Mouse (Mus musculus) bone marrow macrophage, adult 2 months (primary cell): ENCODE data around the gene Pik3ca. TPM values are rescaled to one million over a fixed set of nuclear protein-coding genes. Genes with fewer than 3 reads are reported as not detected.

Source experiments
- H3K27ac ChIP-seq: 2 replicates; pipeline ENCODE4 v1.5.1; 2012; ENCODE audit warnings: low read depth, low read length; ENCODE audit not compliant: insufficient read depth
- H3K4me1 ChIP-seq: 2 replicates; pipeline ENCODE4 v1.6.1; 2012; ENCODE audit warnings: low read length; ENCODE audit not compliant: control insufficient read depth, insufficient read depth
- H3K4me3 ChIP-seq: 2 replicates; pipeline ENCODE4 v1.5.1; 2012; ENCODE audit warnings: mild to moderate bottlenecking, low read length, moderate library complexity; ENCODE audit not compliant: insufficient read depth
- CTCF ChIP-seq: IDR thresholded peaks from 2 replicates; pipeline ENCODE4 v1.5.1; 2012; ENCODE audit warnings: low read depth, mild to moderate bottlenecking, low read length, moderate library complexity
- POLR2A ChIP-seq: IDR thresholded peaks from 2 replicates; pipeline ENCODE4 v1.6.1; 2012; ENCODE audit warnings: mild to moderate bottlenecking, low read depth, low read length, borderline replicate concordance
- polyA plus RNA-seq: library from polyadenylated mRNA; stranded (reverse); fragments of >200 nt; gene quantifications from 2 replicates; pipeline ENCODE4 v1.2.4, GENCODE M21; 2012; ENCODE audit not compliant: missing spikeins, insufficient read depth, insufficient read length

Pik3ca gene
- polyA plus RNA-seq, 1 experiment, result 49.7 TPM

DNA sequence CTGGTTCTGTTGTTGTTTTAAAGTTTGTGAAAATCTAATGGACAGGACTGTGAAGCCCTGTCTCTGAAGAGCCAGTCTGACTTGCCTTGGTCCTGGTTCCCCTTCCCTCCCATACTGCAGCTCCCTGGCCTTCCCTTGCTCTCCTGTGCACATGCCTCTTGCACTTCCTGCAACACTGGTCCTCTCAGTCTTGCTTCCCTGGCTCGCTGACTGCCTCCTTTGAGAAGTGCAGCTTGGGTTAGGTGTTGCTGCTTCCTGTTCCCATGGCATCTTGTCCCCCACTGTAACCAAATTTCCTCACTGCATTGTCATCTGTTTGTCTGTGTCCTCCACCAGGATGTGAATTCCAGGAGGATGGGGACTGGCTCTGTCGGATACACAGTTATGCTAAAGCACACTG, 2.5 kb downstream of the Pik3ca start:
- H3K27ac ChIP-seq, result no peak overlapping the region
- no peak overlapping the region for H3K4me3 ChIP-seq
- peaks cover 44% of the 10 kb centered on the region for H3K4me1 ChIP-seq
- TF ChIP-seq CTCF, result no peak
- no peak for TF ChIP-seq POLR2A

DNA sequence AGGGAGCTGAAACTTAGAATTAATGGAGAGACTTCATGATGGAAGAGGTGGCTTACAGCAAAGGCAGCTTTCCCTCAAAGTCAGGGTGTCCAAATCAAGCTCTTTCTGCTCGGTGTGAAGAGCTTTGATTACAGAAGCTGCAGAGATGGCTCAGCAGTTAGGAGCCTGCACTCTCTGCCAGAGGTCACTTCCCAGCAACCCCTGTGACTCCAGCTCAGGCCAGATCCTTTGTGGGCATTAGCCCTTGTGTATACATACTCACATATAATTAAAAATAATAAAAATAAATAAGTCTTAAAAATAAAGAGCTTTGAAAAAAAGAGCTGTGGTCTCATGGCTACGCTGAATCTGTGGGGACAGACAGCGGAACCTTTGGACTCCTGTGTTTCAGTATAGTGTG, 4.1 kb downstream of the Pik3ca start:
- H3K4me1 ChIP-seq, result peaks cover 47% of the 10 kb centered on the region
- H3K4me3 ChIP-seq, result no peak overlapping the region
- TF ChIP-seq CTCF, result no peak
- TF ChIP-seq POLR2A, result no peak
- H3K27ac ChIP-seq, result no peak overlapping the region

DNA sequence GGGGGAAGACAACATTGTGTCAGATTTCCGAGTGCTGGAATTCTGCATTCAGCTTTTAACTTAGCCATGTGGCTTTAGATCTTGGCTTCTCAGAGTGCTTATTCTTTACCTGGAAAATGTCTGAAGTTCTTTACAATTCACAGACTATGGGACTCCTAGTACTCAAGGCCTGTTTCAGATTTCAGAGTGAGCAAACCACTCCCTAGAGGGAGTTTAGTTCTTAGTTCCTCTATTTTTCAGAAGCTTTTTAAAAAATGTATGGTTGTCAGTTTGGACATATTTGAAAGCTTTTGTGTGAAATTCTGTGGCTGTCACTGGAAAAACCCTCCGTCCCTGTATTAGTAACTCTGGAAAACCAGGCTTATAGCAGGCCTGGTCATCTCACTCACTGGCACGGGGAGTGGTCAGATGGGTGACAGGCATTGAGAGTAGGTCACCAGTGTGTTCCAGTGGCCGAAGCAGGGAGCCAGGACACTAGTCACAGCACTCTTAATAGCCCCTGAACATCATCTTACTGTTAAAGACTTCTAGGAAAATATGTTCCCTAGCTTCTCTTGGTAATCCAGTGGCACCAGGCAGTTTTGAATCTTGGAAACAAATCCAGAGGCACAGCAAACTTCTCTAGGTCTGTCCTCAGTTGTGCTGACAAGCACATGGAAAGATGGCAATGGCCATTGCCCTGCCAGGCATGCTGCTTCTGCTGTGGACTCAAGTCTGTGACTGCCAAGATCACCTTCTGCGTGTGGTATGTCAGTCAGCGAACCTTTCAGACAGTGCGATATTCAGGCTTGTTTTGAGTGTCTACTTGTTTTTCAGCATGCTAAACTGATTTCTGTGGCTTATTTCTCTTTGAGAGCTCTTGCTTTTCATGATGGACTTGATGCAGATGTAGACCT, 5.8 kb downstream of the Pik3ca start:
- H3K4me1 ChIP-seq, result peaks cover 47% of the 10 kb centered on the region
- TF ChIP-seq POLR2A, result no peak
- TF ChIP-seq CTCF, result no peak
- no peak overlapping the region for H3K4me3 ChIP-seq

DNA sequence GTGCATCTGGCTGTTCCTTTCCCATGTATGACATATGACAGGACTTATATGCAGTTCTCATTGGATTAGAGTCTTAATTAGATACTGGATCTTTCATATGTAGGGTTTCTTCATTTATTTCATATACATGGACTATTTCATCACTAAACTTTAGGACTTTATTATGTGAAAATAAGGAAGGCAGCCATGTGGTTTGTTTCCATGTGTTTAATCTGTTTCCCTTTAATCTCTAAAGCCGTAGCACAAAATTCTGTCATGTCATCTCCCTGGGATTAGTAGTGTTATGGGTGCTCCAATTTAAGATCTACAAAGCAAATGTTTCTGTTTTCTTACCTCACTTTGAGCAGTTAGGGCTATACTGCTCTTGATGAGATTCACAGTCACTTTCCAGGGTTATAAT, 8.2 kb downstream of the Pik3ca start:
- TF ChIP-seq POLR2A (no peak), CTCF (no peak)
- H3K4me1 ChIP-seq, result peaks cover 38% of the 10 kb centered on the region

More for the DNA sequence above, 5.8 kb downstream of the Pik3ca start:
- H3K27ac ChIP-seq, result peak overlapping the region; percentile 70

DNA sequence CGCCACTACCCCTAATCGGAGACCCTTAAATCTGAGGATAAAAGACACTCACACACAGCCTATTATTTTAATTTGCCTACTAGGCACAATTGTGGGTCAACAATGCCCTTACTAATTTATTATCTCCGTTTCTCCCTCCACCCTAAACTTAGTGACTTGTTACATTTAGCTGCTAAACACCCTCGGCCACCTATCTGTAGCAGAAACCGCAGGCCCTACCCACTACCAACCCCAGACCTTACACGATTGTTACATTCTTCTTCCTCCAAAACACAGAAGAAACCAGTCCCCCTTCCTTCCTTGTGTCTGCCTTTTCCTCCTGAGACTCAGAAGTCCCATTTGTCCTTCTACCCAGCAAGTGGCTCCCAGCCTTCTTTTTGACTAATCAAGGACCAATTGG, 9.3 kb downstream of the Pik3ca start:
- TF ChIP-seq CTCF, result no peak
- no peak for TF ChIP-seq POLR2A
- no peak overlapping the region for H3K4me3 ChIP-seq
- H3K4me1 ChIP-seq, result peaks cover 33% of the 10 kb centered on the region
- no peak overlapping the region for H3K27ac ChIP-seq

More for the DNA sequence above, 8.2 kb downstream of the Pik3ca start:
- H3K27ac ChIP-seq, result no peak overlapping the region
- H3K4me3 ChIP-seq, result no peak overlapping the region

DNA sequence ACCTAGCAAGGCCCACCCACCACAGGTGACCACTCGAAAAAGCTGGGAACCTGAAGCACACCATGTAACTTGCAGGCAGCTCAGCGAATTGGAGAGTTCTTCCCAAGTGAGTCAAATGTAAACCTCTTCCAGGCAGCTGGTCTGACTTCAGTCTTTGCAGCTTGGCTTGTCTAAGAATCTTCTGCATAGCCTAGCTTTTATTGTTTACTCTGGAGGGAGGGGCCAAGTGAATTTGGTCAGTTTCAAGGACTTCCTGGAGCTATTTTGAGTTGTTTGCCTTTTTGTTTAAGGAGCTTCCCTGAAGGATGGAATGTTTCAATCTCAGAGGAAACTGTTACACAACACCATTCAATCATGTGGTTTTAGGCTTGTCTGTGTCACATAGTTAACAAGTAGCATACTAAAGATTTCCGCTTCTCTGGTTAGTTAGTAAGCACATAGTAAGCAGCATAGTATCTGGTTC, 11.4 kb downstream of the Pik3ca start:
- Histone ChIP-seq H3K4me1 (peaks cover 26% of the 10 kb centered on the region), H3K27ac (peak overlapping the region; percentile 98), H3K4me3 (peak overlapping the region; percentile 31)
- TF ChIP-seq CTCF (no peak), POLR2A (no peak)

DNA sequence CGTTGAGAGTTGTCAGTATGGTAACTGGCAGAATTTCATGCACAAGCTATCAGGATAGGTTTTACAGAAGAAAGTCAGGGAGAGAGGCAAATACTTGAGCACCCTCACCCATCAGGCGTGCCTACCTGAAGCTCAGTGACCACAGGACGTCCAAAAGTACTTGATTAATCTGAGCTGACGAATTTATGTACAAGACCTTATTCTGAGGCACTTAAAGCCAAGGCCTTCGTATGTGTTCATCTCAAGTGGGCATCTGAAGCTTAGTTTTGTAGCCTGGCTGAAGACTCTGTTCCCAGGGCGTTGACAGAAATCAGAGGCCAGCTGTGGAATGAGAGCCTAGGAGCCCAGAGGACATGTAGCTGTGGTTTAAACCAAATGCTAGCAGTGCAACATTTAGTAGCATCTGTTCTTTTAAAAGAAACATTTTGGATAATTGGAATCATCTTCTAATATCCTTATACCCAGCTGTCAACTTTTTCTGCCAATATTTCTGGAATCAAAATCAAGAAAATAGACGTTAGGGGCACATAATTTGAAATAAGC, 15.1 kb downstream of the Pik3ca start:
- no peak overlapping the region for H3K4me3 ChIP-seq
- peaks cover 38% of the 10 kb centered on the region for H3K4me1 ChIP-seq
- TF ChIP-seq CTCF (no peak), POLR2A (no peak)
- no peak overlapping the region for H3K27ac ChIP-seq

DNA sequence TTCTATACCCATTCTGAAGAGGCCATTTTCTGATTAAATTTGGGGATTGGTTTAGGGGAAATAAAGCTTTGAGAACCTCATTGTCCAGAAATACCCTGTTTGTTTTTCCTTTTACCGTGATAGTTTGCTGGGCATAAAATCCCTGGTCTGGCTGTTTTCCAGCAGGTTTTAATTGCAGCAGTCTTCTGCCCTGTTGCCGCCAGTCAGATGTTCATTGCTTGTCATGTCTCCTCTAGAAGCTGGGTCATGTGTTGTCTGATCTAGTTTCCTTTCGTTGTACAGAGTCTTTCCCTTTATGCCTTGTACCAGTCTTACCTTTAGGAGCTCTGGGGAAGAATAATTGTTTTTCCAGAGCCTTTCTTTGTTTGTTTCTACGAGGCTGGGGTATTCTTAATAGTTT, 16.9 kb downstream of the Pik3ca start:
- TF ChIP-seq POLR2A (no peak), CTCF (no peak)
- Histone ChIP-seq H3K4me3 (no peak overlapping the region), H3K4me1 (peaks cover 37% of the 10 kb centered on the region), H3K27ac (no peak overlapping the region)

DNA sequence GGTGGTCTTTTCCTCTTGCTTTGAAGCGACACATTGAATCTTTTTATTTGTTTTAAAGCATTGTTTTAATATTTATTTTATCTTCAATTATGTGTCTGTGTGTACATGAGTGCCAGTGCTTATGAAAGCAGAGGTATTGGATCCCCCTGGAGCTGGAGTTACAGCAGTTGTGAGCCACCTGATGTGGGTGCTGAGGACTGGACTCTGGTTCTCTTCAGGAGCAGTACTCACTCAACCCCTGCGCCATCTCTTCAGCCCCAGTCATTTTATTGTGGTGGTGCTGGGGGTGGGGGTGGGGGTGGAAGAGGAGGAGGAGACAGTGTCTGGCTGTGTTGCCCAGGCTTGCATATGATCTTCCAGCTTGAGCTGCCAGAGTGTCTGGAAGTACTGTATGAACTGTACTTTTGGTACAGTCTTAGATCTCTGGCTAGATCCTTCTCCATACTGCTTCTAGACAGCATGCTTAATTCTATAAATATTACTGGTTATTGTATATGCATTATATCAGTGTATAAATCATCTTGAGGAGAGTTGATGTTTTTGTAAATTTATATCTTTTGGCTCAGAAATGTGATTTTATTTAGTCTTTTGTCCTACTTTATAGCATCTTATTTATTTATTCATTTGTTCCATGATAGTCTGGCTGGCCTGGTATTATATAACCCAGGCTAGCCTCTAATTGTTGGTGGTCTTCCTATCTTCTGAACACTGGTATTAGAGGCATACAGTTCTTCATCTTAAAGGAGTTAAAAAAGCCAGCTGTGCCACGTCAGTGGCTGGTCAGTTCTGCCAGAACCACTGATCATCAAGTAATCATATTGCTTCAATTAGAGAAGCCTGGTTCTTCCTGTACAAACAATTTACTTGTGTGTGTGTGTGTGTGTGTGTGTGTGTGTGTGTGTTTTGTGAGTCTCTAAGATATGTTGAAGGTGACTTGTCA, 18.2 kb downstream of the Pik3ca start:
- Histone ChIP-seq H3K4me3 (no peak overlapping the region), H3K27ac (no peak overlapping the region), H3K4me1 (peaks cover 41% of the 10 kb centered on the region)
- TF ChIP-seq POLR2A (no peak), CTCF (no peak)

DNA sequence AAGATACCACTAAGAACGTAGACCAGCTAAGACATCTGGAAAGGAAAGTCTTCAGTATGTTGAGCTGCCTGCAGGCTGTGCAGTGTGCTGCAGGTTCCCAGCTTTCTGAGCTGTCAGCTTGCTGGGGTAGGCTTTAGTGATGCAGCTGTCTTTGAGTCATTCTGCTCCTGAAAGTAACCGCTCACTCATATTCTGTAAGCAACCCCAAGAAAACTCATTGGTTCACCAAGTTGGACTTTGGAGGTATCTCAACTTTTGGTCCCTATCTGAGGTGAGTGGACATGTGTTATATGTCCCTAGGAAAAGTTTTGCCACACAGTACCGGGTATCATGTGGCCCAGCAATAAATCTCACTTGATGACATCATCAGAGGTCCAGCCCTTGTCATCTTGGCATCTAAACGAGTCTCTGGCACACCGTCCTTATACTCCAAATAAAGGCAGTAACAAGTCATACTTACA, 20.3 kb downstream of the Pik3ca start:
- no peak for TF ChIP-seq CTCF
- Histone ChIP-seq H3K4me3 (no peak overlapping the region), H3K27ac (no peak overlapping the region), H3K4me1 (peaks cover 50% of the 10 kb centered on the region)
